Mouse (Mus musculus) ZHBTc4 (cell line): ENCODE measurements at regions not wholly inside any gene's neighbourhood (a gene's known extent, or its start where the extent isn't known, plus 50 kb on each side); places are given as distances from the start of the nearest gene placed in this dataset.
A peak's percentile ranks its signal among the peaks of the same experiment; 100 is the strongest.

Source experiments
- DNase-seq: peaks from one replicate; pipeline ENCODE4 v3.0.0-alpha.2; 2011; ENCODE audit warnings: low read depth, low spot score

- DNase-seq: peak; percentile 25
Measured at GRCm38 (mm10) chr8:126160356-126160975, 137.9 kb upstream of the Slc35f3 start.

GRCm38 (mm10) chr8:126162748-126163371 lies 135.5 kb upstream of the Slc35f3 start:
- DNase-seq: no peak

- no peak for DNase-seq
Measured at GRCm38 (mm10) chr8:126163954-126164353, 134.4 kb upstream of the Slc35f3 start.

- no peak for DNase-seq
Measured at GRCm38 (mm10) chr8:126165486-126166095, 132.8 kb upstream of the Slc35f3 start.

GRCm38 (mm10) chr8:126166394-126166793 lies 132.0 kb upstream of the Slc35f3 start:
- DNase-seq: no peak

- DNase-seq: no peak
Measured at GRCm38 (mm10) chr8:126174451-126174850, 123.9 kb upstream of the Slc35f3 start.

- no peak for DNase-seq
Measured at GRCm38 (mm10) chr8:126176305-126176704, 122.1 kb upstream of the Slc35f3 start.

GRCm38 (mm10) chr8:126177855-126178254 lies 120.5 kb upstream of the Slc35f3 start:
- no peak for DNase-seq

- no peak for DNase-seq
Measured at GRCm38 (mm10) chr8:126188741-126189285, 109.5 kb upstream of the Slc35f3 start.

- DNase-seq: no peak
Measured at GRCm38 (mm10) chr8:126195616-126196015, 102.7 kb upstream of the Slc35f3 start.

GRCm38 (mm10) chr8:126210561-126210960 lies 87.8 kb upstream of the Slc35f3 start:
- DNase-seq: no peak

- DNase-seq: no peak
Measured at GRCm38 (mm10) chr8:126212802-126213201, 85.6 kb upstream of the Slc35f3 start.

GRCm38 (mm10) chr8:126214571-126214970 lies 83.8 kb upstream of the Slc35f3 start:
- no peak for DNase-seq

- no peak for DNase-seq
Measured at GRCm38 (mm10) chr8:126216391-126216790, 82.0 kb upstream of the Slc35f3 start.

GRCm38 (mm10) chr8:126221631-126222030 lies 76.7 kb upstream of the Slc35f3 start:
- peak; percentile 23 for DNase-seq

- DNase-seq: no peak
Measured at GRCm38 (mm10) chr8:126231801-126232200, 66.6 kb upstream of the Slc35f3 start.

GRCm38 (mm10) chr8:126232521-126232920 lies 65.8 kb upstream of the Slc35f3 start:
- no peak for DNase-seq

- no peak for DNase-seq
Measured at GRCm38 (mm10) chr8:126239684-126240083, 58.7 kb upstream of the Slc35f3 start.

- no peak for DNase-seq
Measured at GRCm38 (mm10) chr8:126244321-126244720, 54.0 kb upstream of the Slc35f3 start.
